Mouse (Mus musculus) forebrain, embryonic 14.5 days (tissue): ENCODE results near the gene Sec24d. TPM values are rescaled to one million over a fixed set of nuclear protein-coding genes. Genes with fewer than 3 reads are reported as not detected.

ENCODE experiments used
- ATAC-seq: fragments of 200-750 bp; cut with Nextera tagmentation; 2 replicates; pipeline ENCODE4 v1.8.0; 2017; ENCODE audit warnings: mild to moderate bottlenecking, moderate library complexity
- DNase-seq: peaks from one replicate; pipeline ENCODE4 v3.0.0-alpha.2; 2015; ENCODE audit warnings: low spot score
- H3K27ac ChIP-seq: fragments of 300-500 bp; sonication (generic); 2 replicates; pipeline ENCODE4 v1.5.1; 2014; ENCODE audit warnings: low read depth, mild to moderate bottlenecking, control low read depth, low read length, moderate library complexity
- H3K27me3 ChIP-seq: fragments of 300-500 bp; sonication (generic); replicated peaks from 2 replicates; pipeline ENCODE4 v1.6.1; 2014; ENCODE audit warnings: low read length, control low read depth, mixed read lengths; ENCODE audit not compliant: control insufficient read depth, insufficient read depth
- H3K36me3 ChIP-seq: fragments of 300-500 bp; sonication (generic); 2 replicates; pipeline ENCODE4 v1.6.1; 2014; ENCODE audit warnings: low read length, control low read depth; ENCODE audit not compliant: control insufficient read depth, insufficient read depth
- H3K4me1 ChIP-seq: fragments of 300-500 bp; sonication (generic); 2 replicates; pipeline ENCODE4 v1.6.1; 2014; ENCODE audit warnings: antibody characterized with exemption, low read length, control low read depth; ENCODE audit not compliant: control insufficient read depth, insufficient read depth
- H3K4me2 ChIP-seq: fragments of 300-500 bp; sonication (generic); 2 replicates; pipeline ENCODE4 v1.6.1; 2014; ENCODE audit warnings: mild to moderate bottlenecking, control low read depth, low read length
- H3K4me3 ChIP-seq: fragments of 300-500 bp; sonication (generic); 2 replicates; pipeline ENCODE4 v1.5.1; 2014; ENCODE audit warnings: low read depth, low read length, control low read depth
- H3K9ac ChIP-seq: fragments of 300-500 bp; sonication (generic); 2 replicates; pipeline ENCODE4 v1.6.1; 2014; ENCODE audit warnings: mild to moderate bottlenecking, low read length, control low read depth, moderate library complexity
- H3K9me3 ChIP-seq: fragments of 300-500 bp; sonication (generic); replicated peaks from 2 replicates; pipeline ENCODE4 v1.6.1; 2016; ENCODE audit warnings: low read length, control low read depth, mixed read lengths; ENCODE audit not compliant: control insufficient read depth
- WGBS: fragments of 180-500 bp; shearing (Covaris S2); extraction: QIAGEN DNeasy Blood & Tissue Kit; methylation state at CpG from one replicate; pipeline ENCODE4 v1.1.7; 2014; 5-methylcytosine and 5-hydroxymethylcytosine counted together
- polyA plus RNA-seq: library from polyadenylated mRNA; unstranded; fragments of >200 nt; fragmentation: Nextera tagmentation; extraction: Ambion mirVana; gene quantifications from 2 replicates; pipeline ENCODE4 v1.2.1, GENCODE M21; 2014

Sec24d gene
- polyA plus RNA-seq = 16.8 and 19.6 TPM in 2 replicates

DNA sequence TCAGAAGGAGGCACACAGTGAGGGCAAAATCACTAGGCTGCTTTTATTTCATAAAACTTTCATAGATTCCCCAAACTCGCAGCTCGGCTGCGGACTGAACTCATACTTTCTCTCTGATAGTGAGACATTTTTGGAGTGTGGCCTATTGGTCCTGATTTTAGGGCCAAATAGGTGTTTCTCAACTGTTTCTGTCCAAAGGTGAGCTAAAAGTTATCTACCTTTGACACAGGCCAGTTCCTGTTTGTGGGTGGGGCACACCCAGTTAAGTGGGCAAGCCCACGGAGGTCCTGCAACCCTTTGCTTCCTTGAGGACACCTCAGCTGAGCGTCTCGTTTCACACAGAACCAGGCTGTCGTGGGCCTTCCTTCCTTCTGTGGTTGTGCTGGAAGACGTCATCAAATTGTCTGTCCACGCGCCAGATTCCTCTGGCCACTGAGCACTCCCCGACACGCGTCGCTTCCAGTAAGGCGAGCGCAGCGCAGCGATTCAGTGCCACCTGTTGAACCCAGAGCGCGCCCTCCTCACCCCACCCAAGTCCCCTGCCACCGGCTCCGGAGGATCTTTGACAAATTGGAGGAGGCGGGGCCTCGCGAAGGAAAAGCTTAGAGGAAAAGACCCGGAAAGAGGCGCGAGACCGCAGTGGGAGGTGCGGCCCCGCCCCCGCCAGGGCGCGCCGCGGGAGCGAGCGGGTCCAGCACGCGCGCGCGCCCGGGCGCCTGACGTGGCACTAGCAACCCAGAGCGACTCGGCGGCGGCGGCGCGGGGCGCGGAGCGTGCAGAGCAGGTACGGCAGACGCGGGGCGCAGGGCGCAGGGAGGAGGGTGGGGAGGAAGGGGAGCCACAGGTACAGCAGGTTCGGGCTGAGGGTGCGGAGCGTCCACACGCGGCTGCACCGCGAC lies at the start of gene Sec24d:
Gene Sec24d, plus strand, starts transcription at position 703 of the 899 bp plus-strand sequence.
- DNase-seq (peak; percentile 81), ATAC-seq (peak; percentile 93)
- Histone ChIP-seq H3K4me1 (no peaks in the 10 kb centered on the region; the same call in 1 of the 2 replicates), H3K9ac (peak within 1 kb of the TSS; percentile 55), H3K4me2 (peak within 1 kb of the TSS; percentile 89), H3K4me3 (peak within 1 kb of the TSS; percentile 59), H3K36me3 (no peaks in the 10 kb centered on the region), H3K27me3 (no peaks in the 10 kb centered on the region), H3K9me3 (no peaks in the 10 kb centered on the region), H3K27ac (no peak within 1 kb of the TSS)
- WGBS = 4% methylated on average over 64 of the region's 68 CpGs

DNA sequence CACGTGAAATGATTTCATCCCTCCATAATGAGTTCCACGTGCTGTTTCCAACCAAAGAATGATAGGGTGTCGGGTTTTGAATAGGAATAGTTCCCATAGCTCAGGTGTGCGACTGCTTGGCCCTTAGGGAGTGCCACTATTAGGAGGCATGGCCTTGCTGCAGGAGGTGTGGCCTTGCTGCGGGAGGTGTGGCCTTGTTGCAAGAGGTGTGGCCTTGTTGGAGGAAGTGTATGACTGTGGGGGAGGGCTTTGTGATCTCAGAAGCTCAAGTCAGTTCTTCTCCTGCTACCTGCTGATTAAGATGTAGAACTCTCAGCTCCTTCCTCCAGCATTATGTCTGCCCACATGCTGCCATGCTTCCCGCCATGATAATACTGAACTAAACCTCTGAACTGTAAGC lies 48.6 kb upstream of the Sec24d start:
- Histone ChIP-seq H3K9ac (no peak overlapping the region), H3K4me3 (no peak overlapping the region), H3K27ac (no peak overlapping the region), H3K4me2 (no peak overlapping the region), H3K27me3 (no peaks in the 10 kb centered on the region), H3K4me1 (no peaks in the 10 kb centered on the region), H3K36me3 (no peaks in the 10 kb centered on the region), H3K9me3 (no peaks in the 10 kb centered on the region)
- DNase-seq = no peak
- WGBS = 62% methylated on average over 6 of the region's 6 CpGs
- no peak for ATAC-seq

DNA sequence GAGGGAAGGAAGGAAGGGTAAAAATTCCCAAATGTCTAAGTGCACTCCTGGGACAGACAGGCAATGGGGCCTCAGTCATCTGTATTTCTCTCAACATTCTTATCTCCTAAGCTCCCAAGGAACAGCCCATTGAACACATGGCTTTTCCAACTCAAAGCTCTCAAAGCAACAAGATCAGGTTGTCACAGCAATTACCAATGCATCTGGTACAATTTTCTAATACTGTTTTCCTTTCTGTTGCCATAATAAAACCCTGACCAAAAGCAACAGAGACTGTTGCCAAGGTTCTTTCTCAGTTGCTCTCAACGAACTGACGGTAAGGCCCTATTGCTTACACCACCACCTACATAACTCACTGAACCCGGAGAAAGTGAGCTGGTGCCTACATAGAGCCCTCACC lies 40.0 kb upstream of the Sec24d start:
- no peak overlapping the region for H3K4me2 ChIP-seq
- WGBS = 95% methylated on average over 3 of the region's 3 CpGs
- ATAC-seq (no peak), DNase-seq (no peak)
- 0 out of 2 replicates have a peak, but pooled peaks cover 2% of the 10 kb centered on the region for H3K9me3 ChIP-seq
- H3K4me1 ChIP-seq = no peaks in the 10 kb centered on the region
- H3K36me3 ChIP-seq = no peaks in the 10 kb centered on the region
- H3K9ac ChIP-seq = no peak overlapping the region
- no peak overlapping the region for H3K27ac ChIP-seq
- H3K27me3 ChIP-seq = no peaks in the 10 kb centered on the region
- H3K4me3 ChIP-seq = no peak overlapping the region

DNA sequence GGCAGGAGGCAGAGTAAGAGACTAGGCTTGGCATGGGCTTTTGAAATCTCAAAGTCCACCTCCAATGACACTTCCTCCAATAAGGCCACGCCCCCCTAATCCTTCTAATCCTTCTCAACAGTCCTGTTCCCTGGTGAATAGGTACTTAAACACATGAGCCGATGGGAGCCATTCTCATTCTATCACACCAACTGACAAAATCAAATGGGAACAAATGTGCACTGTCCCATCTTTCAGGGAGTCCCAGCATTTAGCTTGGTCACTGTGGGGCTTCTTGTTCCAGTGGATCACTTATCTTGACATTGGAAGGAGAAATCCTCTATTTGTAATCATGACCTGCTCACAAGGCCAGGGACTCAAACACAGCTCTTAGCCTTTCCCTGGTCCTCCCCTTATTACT lies 35.6 kb upstream of the Sec24d start:
- DNase-seq = no peak
- no peak overlapping the region for H3K27ac ChIP-seq
- no peaks in the 10 kb centered on the region for H3K36me3 ChIP-seq
- H3K4me2 ChIP-seq = no peak overlapping the region
- no peak for ATAC-seq
- peaks cover 4% of the 10 kb centered on the region; the same call in 1 of the 2 replicates for H3K4me1 ChIP-seq
- H3K27me3 ChIP-seq = no peaks in the 10 kb centered on the region
- no peak overlapping the region for H3K9ac ChIP-seq
- H3K9me3 ChIP-seq = 0 out of 2 replicates have a peak, but pooled peaks cover 2% of the 10 kb centered on the region
- no peak overlapping the region for H3K4me3 ChIP-seq
- WGBS = 75% methylated on average over 2 of the region's 2 CpGs

DNA sequence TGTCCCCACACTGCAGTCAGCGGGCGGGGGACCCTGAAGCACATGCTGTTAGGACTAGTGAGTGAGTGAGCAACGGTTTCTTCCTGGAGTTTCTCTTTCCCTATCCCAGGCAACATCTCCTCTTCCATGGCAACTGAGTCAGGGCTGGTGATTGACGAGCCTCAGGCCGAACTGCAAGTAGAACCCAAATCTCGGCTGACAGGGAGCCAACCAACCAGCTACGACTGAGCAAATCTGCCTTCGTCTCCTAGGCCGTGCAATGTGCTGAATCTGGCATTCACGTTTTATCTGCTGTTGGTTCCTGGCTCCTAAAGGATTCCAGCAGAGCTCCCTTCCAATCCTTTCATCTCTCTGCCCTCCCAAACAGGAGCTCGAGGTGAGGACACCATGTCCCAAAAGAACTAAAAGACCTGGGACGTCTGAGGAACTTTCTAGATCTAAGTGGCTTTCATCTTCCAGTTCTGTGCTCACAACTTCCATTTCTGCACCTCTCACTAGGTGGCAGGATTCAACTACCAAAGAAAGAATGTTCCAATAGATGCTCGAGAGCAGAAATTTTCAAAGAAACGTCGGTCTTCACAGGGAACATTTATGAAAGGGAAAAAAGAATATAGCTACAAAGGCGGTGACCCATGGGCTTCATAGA lies 32.9 kb upstream of the Sec24d start:
- ATAC-seq (no peak), DNase-seq (peak; percentile 69)
- H3K27ac ChIP-seq = no peak overlapping the region
- H3K27me3 ChIP-seq = no peaks in the 10 kb centered on the region
- WGBS = 54% methylated on average over 16 of the region's 16 CpGs
- H3K4me2 ChIP-seq = no peak overlapping the region
- peaks cover 4% of the 10 kb centered on the region; the same call in 1 of the 2 replicates for H3K4me1 ChIP-seq
- H3K9ac ChIP-seq = no peak overlapping the region
- no peaks in the 10 kb centered on the region for H3K36me3 ChIP-seq
- H3K4me3 ChIP-seq = no peak overlapping the region
- H3K9me3 ChIP-seq = 0 out of 2 replicates have a peak, but pooled peaks cover 2% of the 10 kb centered on the region

DNA sequence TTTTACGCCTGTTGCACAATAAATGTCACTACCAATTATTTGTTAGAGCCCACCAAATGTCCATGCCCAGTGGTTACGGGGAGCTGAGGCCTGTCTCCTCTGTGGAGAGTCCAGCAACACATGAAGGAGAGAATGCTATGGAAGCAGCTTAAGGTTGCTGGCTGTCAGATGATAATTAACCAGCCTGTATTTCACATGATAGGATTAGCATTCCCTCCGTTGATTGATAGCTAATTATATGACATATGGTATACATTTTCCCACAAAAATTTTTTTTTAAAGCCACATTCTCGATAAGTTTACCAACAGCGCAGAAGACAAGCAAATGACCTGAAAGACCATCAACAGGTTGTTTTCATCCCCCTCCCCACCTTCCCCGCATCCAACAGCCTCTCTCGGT lies 31.8 kb upstream of the Sec24d start:
- DNase-seq (peak; percentile 18), ATAC-seq (0 out of 2 replicates have a peak, but pooled peaks have one; percentile 13)
- Histone ChIP-seq H3K4me3 (peak overlapping the region; percentile 41), H3K9me3 (0 out of 2 replicates have a peak, but pooled peaks cover 2% of the 10 kb centered on the region), H3K27me3 (no peaks in the 10 kb centered on the region), H3K9ac (peak overlapping the region; percentile 58), H3K4me1 (peaks cover 4% of the 10 kb centered on the region; the same call in 1 of the 2 replicates), H3K27ac (no peak overlapping the region), H3K36me3 (no peaks in the 10 kb centered on the region), H3K4me2 (peak overlapping the region; percentile 85)
- 16% methylated on average over 7 of the region's 7 CpGs for WGBS

DNA sequence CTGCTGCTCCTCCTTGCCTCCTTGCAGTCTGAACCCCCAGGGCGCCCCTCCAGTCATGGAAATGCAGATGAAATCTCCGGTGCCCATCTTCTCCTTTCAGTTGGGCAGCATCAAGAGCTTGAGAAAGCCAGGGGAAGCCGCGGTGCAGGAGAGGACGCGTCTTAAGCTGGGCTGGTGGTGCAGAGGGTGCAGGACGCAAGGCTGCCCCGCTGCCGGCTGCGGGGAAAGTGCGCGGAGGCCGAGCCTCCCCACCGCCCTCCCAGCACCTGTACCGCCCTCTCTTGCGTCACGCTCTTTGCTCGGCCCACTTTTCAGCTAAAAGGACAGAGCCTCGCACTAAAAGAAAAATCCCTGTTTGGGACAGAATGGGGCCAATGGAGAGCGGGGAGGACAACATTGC lies 31.3 kb upstream of the Sec24d start, which contains the start of gene Synpo2:
Gene Synpo2, minus strand, starts transcription at position 229 of the 400 bp plus-strand sequence.
- under 1% methylated on average over 20 of the region's 20 CpGs for WGBS
- Histone ChIP-seq H3K9ac (peak within 1 kb of the TSS; percentile 58), H3K4me3 (peak within 1 kb of the TSS; percentile 41), H3K27ac (no peak within 1 kb of the TSS), H3K9me3 (0 out of 2 replicates have a peak, but pooled peaks cover 2% of the 10 kb centered on the region), H3K36me3 (no peaks in the 10 kb centered on the region), H3K4me1 (peaks cover 4% of the 10 kb centered on the region; the same call in 1 of the 2 replicates), H3K4me2 (peak within 1 kb of the TSS; percentile 85), H3K27me3 (no peaks in the 10 kb centered on the region)
- ATAC-seq = peak; percentile 85
- peak; percentile 65 for DNase-seq

DNA sequence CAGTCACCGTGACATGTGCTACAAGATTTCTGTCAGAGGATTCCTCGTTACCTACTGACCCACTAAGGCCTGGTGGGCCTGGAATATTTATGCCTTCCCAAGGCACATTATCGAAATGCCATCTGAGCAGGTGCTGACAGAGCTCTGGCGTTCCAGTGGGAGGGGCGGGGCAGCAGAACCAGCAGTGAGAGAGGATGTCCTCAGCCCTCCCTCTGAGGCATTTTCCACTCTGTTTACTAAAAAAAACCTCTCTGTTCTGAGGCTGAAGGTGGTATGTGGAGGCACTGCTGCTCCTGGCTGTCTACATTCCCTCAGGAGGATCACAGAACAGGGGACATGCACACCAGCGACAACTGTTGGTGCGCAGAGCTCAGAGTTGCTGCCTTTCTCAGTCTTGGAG lies 30.2 kb upstream of the Sec24d start:
- Histone ChIP-seq H3K9me3 (no peaks in the 10 kb centered on the region), H3K36me3 (no peaks in the 10 kb centered on the region), H3K4me1 (peaks cover 4% of the 10 kb centered on the region; the same call in 1 of the 2 replicates), H3K9ac (no peak overlapping the region), H3K27me3 (no peaks in the 10 kb centered on the region), H3K4me2 (no peak overlapping the region), H3K4me3 (no peak overlapping the region), H3K27ac (no peak overlapping the region)
- DNase-seq = no peak
- 27% methylated on average over 7 of the region's 7 CpGs for WGBS
- no peak; the same call in 1 of the 2 replicates for ATAC-seq
